Comparison of ENCODE assay signal across 8 mouse cellular contexts in genomic region chr1:191327258-191327657, GRCm38 (mm10). TPM values are rescaled to one million over a fixed set of nuclear protein-coding genes. Genes with fewer than 3 reads are reported as not detected.
DNase-seq lines count a peak whose midpoint lies in the region; ATAC-seq and TF ChIP-seq lines count a peak whose summit lies in the region.

No protein-coding gene starts in this region.

- H3K9ac ChIP-seq in embryonic facial prominence, embryonic 15.5 days, result no peak overlapping the region
- peak overlapping the region; percentile 87 for H3K9ac ChIP-seq in kidney, embryonic 16.5 days (replicated peaks; ENCODE audit: low read length)
- H3K9ac ChIP-seq in midbrain, postnatal 0 days (replicated peaks; ENCODE audit: low read length, poor library complexity, severe bottlenecking), result peak overlapping the region; percentile 92; the same call in 1 of the 2 replicates

- 53% methylated on average over 8 of the region's 8 CpGs for WGBS in kidney, adult 2 months
- WGBS in embryonic facial prominence, embryonic 15.5 days, result 79% methylated on average over 8 of the region's 8 CpGs
- WGBS in kidney, embryonic 16.5 days, result 71% methylated on average over 8 of the region's 8 CpGs
- 78% methylated on average over 8 of the region's 8 CpGs for whole genome bisulfite sequencing in midbrain, postnatal 0 days

- no peaks in the 10 kb centered on the region for H3K36me3 ChIP-seq in kidney, adult 2 months (ENCODE audit: control insufficient read depth, insufficient read depth, low read length)
- H3K36me3 ChIP-seq in embryonic facial prominence, embryonic 15.5 days, result no peaks in the 10 kb centered on the region
- no peaks in the 10 kb centered on the region for H3K36me3 ChIP-seq in kidney, embryonic 16.5 days (ENCODE audit: insufficient read depth, low read length)
- peaks cover 11% of the 10 kb centered on the region for H3K36me3 ChIP-seq in midbrain, postnatal 0 days (ENCODE audit: insufficient read depth, low read length)

- TF ChIP-seq POLR2A in kidney, adult 2 months (IDR thresholded peaks at IDR 0.05; ENCODE audit: low read depth, low read length), result no peak

- peak; percentile 63 for DNase-seq in kidney, adult 2 months
- no peak for DNase-seq in kidney, postnatal 14 days
- no peak for DNase-seq in midbrain, postnatal 0 days (ENCODE audit: low spot score)
- DNase-seq in cerebellum, adult 11 months, result no peak
- no peak for DNase-seq in T-cell, adult 2 months (ENCODE audit: low spot score)

- H3K4me2 ChIP-seq in embryonic facial prominence, embryonic 15.5 days (replicated peaks), result peak overlapping the region; percentile 89
- H3K4me2 ChIP-seq in kidney, embryonic 16.5 days (replicated peaks; ENCODE audit: low read depth, low read length), result peak overlapping the region; percentile 95
- peak overlapping the region; percentile 81 for H3K4me2 ChIP-seq in midbrain, postnatal 0 days (ENCODE audit: low read depth, low read length, poor library complexity, severe bottlenecking)

- no peaks in the 10 kb centered on the region for H3K27me3 ChIP-seq in kidney, adult 2 months (replicated peaks; ENCODE audit: control insufficient read depth, insufficient read depth, low read length)
- H3K27me3 ChIP-seq in embryonic facial prominence, embryonic 15.5 days, result no peaks in the 10 kb centered on the region
- no peaks in the 10 kb centered on the region for H3K27me3 ChIP-seq in kidney, embryonic 16.5 days (ENCODE audit: insufficient read depth, low read length)
- no peaks in the 10 kb centered on the region for H3K27me3 ChIP-seq in midbrain, postnatal 0 days (ENCODE audit: insufficient read depth, low read length)

- peak overlapping the region; percentile 62 for H3K27ac ChIP-seq in kidney, adult 2 months (ENCODE audit: insufficient read depth, low read depth, low read length)
- H3K27ac ChIP-seq in embryonic facial prominence, embryonic 15.5 days (replicated peaks), result no peak overlapping the region
- 0 out of 2 replicates have a peak overlapping the region, but pooled peaks have one; percentile 22 for H3K27ac ChIP-seq in kidney, embryonic 16.5 days (ENCODE audit: low read length)
- H3K27ac ChIP-seq in midbrain, postnatal 0 days (ENCODE audit: low read depth, low read length), result no peak overlapping the region

- peaks cover 12% of the 10 kb centered on the region; the same call in 1 of the 2 replicates for H3K4me1 ChIP-seq in kidney, adult 2 months (ENCODE audit: control insufficient read depth, insufficient read depth, low read length)
- H3K4me1 ChIP-seq in embryonic facial prominence, embryonic 15.5 days, result peaks cover 23% of the 10 kb centered on the region
- peaks cover 31% of the 10 kb centered on the region for H3K4me1 ChIP-seq in kidney, embryonic 16.5 days (ENCODE audit: insufficient read depth, low read length)
- peaks cover 15% of the 10 kb centered on the region; the same call in 1 of the 2 replicates for H3K4me1 ChIP-seq in midbrain, postnatal 0 days (ENCODE audit: insufficient read depth, low read length)

- ATAC-seq in embryonic facial prominence, embryonic 15.5 days (ENCODE audit: insufficient number of reproducible peaks, low FRiP score, low TSS enrichment, low read depth), result no peak
- no peak for ATAC-seq in kidney, embryonic 16.5 days (ENCODE audit: low FRiP score, low TSS enrichment)
- ATAC-seq in midbrain, postnatal 0 days (ENCODE audit: low FRiP score), result no peak
- no peak for ATAC-seq in frontal cortex, adult (ENCODE audit: low TSS enrichment)

- no peaks in the 10 kb centered on the region for H3K9me3 ChIP-seq in embryonic facial prominence, embryonic 15.5 days (replicated peaks)
- H3K9me3 ChIP-seq in kidney, embryonic 16.5 days (ENCODE audit: low read length), result no peaks in the 10 kb centered on the region
- H3K9me3 ChIP-seq in midbrain, postnatal 0 days (ENCODE audit: low read length), result no peaks in the 10 kb centered on the region

- peak overlapping the region; percentile 5; the same call in 1 of the 2 replicates for H3K4me3 ChIP-seq in kidney, adult 2 months (ENCODE audit: insufficient read depth, low read depth, low read length)
- no peak overlapping the region for H3K4me3 ChIP-seq in embryonic facial prominence, embryonic 15.5 days (replicated peaks)
- H3K4me3 ChIP-seq in kidney, embryonic 16.5 days (ENCODE audit: low read length), result no peak overlapping the region
- H3K4me3 ChIP-seq in midbrain, postnatal 0 days (ENCODE audit: low read depth, low read length), result peak overlapping the region; percentile 75

- TF ChIP-seq CTCF in kidney, adult 2 months (conservative IDR thresholded peaks at IDR 0.05; ENCODE audit: insufficient read depth, insufficient read length, low read depth, low read length), result no peak
- TF ChIP-seq CTCF in midbrain, postnatal 0 days (IDR thresholded peaks at IDR 0.05), result no peak

RNA-seq across cellular contexts. Expression of gene Tmem206, which starts 1.5 kb away (rescaled TPM):
- 22.1 and 22.2 TPM in 2 replicates for polyA plus RNA-seq in kidney, adult 2 months (2012; rRNA removed)
- polyA plus RNA-seq in embryonic facial prominence, embryonic 15.5 days (2015; fragmentation: Nextera tagmentation; extraction: Ambion mirVana), result 16.6 and 17.9 TPM in 2 replicates
- polyA plus RNA-seq in kidney, embryonic 16.5 days (2015; fragmentation: Nextera tagmentation; extraction: Ambion mirVana), result 26.4 TPM in 2 replicates
- 19.7 and 23.2 TPM in 2 replicates for total RNA-seq in midbrain, postnatal 0 days (2014; rRNA removed)
- 27.6 and 28.3 TPM in 2 replicates for polyA plus RNA-seq in midbrain, postnatal 0 days (2015; fragmentation: Nextera tagmentation; extraction: Ambion mirVana)

RNA-seq across cellular contexts. Expression of gene Nenf, which starts 9.3 kb away (rescaled TPM):
- polyA plus RNA-seq in kidney, adult 2 months (2012; rRNA removed), result 146 and 165 TPM in 2 replicates
- polyA plus RNA-seq in embryonic facial prominence, embryonic 15.5 days (2015; fragmentation: Nextera tagmentation; extraction: Ambion mirVana), result 106 and 114 TPM in 2 replicates
- 86.7 and 92.6 TPM in 2 replicates for polyA plus RNA-seq in kidney, embryonic 16.5 days (2015; fragmentation: Nextera tagmentation; extraction: Ambion mirVana)
- 168 and 184 TPM in 2 replicates for total RNA-seq in midbrain, postnatal 0 days (2014; rRNA removed)
- polyA plus RNA-seq in midbrain, postnatal 0 days (2015; fragmentation: Nextera tagmentation; extraction: Ambion mirVana), result 185 and 200 TPM in 2 replicates

Comparison
In these comparisons a context has a peak if more than half of its experiments do, and no peak if none do; other contexts are left out.
1. H3K4me3 ChIP-seq: peak in kidney, adult 2 months (single experiment) and midbrain, postnatal 0 days (single experiment); none in embryonic facial prominence, embryonic 15.5 days (single experiment) and kidney, embryonic 16.5 days (single experiment).
2. H3K27ac ChIP-seq: peak in kidney, adult 2 months (single experiment) and kidney, embryonic 16.5 days (single experiment); none in embryonic facial prominence, embryonic 15.5 days (single experiment) and midbrain, postnatal 0 days (single experiment).
3. Peak in every context shown above with its lines, with median percentiles within 50 percentile points of each other: H3K4me2 ChIP-seq.